Mouse (Mus musculus) hindbrain, embryonic 12.5 days (tissue): ENCODE results near the gene Lhfpl4. TPM values are rescaled to one million over a fixed set of nuclear protein-coding genes. Genes with fewer than 3 reads are reported as not detected.

Experiments
- ATAC-seq: fragments of 200-750 bp; cut with Nextera tagmentation; 2 replicates; pipeline ENCODE4 v1.8.0; 2017; ENCODE audit warnings: moderate TSS enrichment; ENCODE audit not compliant: low FRiP score
- H3K27ac ChIP-seq: fragments of 300-500 bp; sonication (generic); 2 replicates; pipeline ENCODE4 v1.5.1; 2016; ENCODE audit warnings: mild to moderate bottlenecking
- H3K27me3 ChIP-seq: fragments of 300-500 bp; sonication (generic); 2 replicates; pipeline ENCODE4 v1.6.1; 2016; ENCODE audit warnings: mild to moderate bottlenecking
- H3K36me3 ChIP-seq: fragments of 300-500 bp; sonication (generic); 2 replicates; pipeline ENCODE4 v1.6.1; 2016; ENCODE audit warnings: mild to moderate bottlenecking
- H3K4me1 ChIP-seq: fragments of 300-500 bp; sonication (generic); 2 replicates; pipeline ENCODE4 v1.6.1; 2016
- H3K4me2 ChIP-seq: fragments of 300-500 bp; sonication (generic); replicated peaks from 2 replicates; pipeline ENCODE4 v1.6.1; 2016; ENCODE audit warnings: mild to moderate bottlenecking
- H3K4me3 ChIP-seq: fragments of 300-500 bp; sonication (generic); 2 replicates; pipeline ENCODE4 v1.5.1; 2016; ENCODE audit warnings: mild to moderate bottlenecking
- H3K9ac ChIP-seq: fragments of 300-500 bp; sonication (generic); 2 replicates; pipeline ENCODE4 v1.6.1; 2016; ENCODE audit warnings: mild to moderate bottlenecking, moderate library complexity
- H3K9me3 ChIP-seq: fragments of 300-500 bp; sonication (generic); replicated peaks from 2 replicates; pipeline ENCODE4 v1.6.1; 2016; ENCODE audit warnings: mild to moderate bottlenecking
- WGBS: fragments of 180-500 bp; shearing (Covaris S2); methylation state at CpG from one replicate; pipeline ENCODE4 v1.1.7; 2016; 5-methylcytosine and 5-hydroxymethylcytosine counted together
- polyA plus RNA-seq: library from polyadenylated mRNA; unstranded; fragments of >200 nt; fragmentation: Nextera tagmentation; extraction: Ambion mirVana; gene quantifications from 2 replicates; pipeline ENCODE4 v1.2.1, GENCODE M21; 2016

Gene Lhfpl4
- 41.1 and 43.0 TPM in 2 replicates for polyA plus RNA-seq

GRCm38 (mm10) chr6:113194841-113195595, at the start of gene Lhfpl4:
Lhfpl4 (minus strand) TSS chr6:113195384.
- Histone ChIP-seq H3K4me1 (peaks cover 33% of the 10 kb centered on the region), H3K36me3 (no peaks in the 10 kb centered on the region), H3K4me2 (peak within 1 kb of the TSS; percentile 96), H3K27me3 (peaks cover 18% of the 10 kb centered on the region), H3K4me3 (peak within 1 kb of the TSS; percentile 76), H3K9ac (peak within 1 kb of the TSS; percentile 89), H3K27ac (peak within 1 kb of the TSS; percentile 52; the same call in 1 of the 2 replicates), H3K9me3 (no peaks in the 10 kb centered on the region)
- WGBS, result 1% methylated on average over 45 of the region's 66 CpGs
- ATAC-seq, result peak; percentile 86

- Histone ChIP-seq H3K4me1 (peaks cover 15% of the 10 kb centered on the region), H3K9ac (no peak overlapping the region), H3K4me3 (no peak overlapping the region), H3K36me3 (peaks cover 39% of the 10 kb centered on the region), H3K9me3 (no peaks in the 10 kb centered on the region), H3K27me3 (no peaks in the 10 kb centered on the region), H3K27ac (no peak overlapping the region), H3K4me2 (no peak overlapping the region)
- ATAC-seq, result no peak
- WGBS, result 91% methylated on average over 1 of the region's 1 CpGs
Observed at GRCm38 (mm10) chr6:113242753-113243152, 47.6 kb upstream of the Lhfpl4 start.

- no peak for ATAC-seq
Observed at GRCm38 (mm10) chr6:113238442-113238841, 43.3 kb upstream of the Lhfpl4 start.

GRCm38 (mm10) chr6:113237542-113238270, 42.5 kb upstream of the Lhfpl4 start, which contains the start of gene Mtmr14:
Mtmr14 (plus strand) TSS chr6:113237843.
- H3K9me3 ChIP-seq, result no peaks in the 10 kb centered on the region
- WGBS, result under 1% methylated on average over 55 of the region's 55 CpGs
- peaks cover 15% of the 10 kb centered on the region for H3K4me1 ChIP-seq
- H3K36me3 ChIP-seq, result peaks cover 18% of the 10 kb centered on the region
- H3K4me2 ChIP-seq, result peak within 1 kb of the TSS; percentile 91
- peak within 1 kb of the TSS; percentile 93 for H3K4me3 ChIP-seq
- peak; percentile 98 for ATAC-seq
- H3K27ac ChIP-seq, result peak within 1 kb of the TSS; percentile 36; the same call in 1 of the 2 replicates
- no peaks in the 10 kb centered on the region for H3K27me3 ChIP-seq
- H3K9ac ChIP-seq, result peak within 1 kb of the TSS; percentile 86

More at GRCm38 (mm10) chr6:113238442-113238841, 43.3 kb upstream of the Lhfpl4 start:
- Histone ChIP-seq H3K27ac (no peak overlapping the region), H3K4me2 (peak overlapping the region; percentile 91), H3K9ac (peak overlapping the region; percentile 86), H3K4me1 (peaks cover 15% of the 10 kb centered on the region), H3K27me3 (no peaks in the 10 kb centered on the region), H3K9me3 (no peaks in the 10 kb centered on the region), H3K4me3 (peak overlapping the region; percentile 93), H3K36me3 (peaks cover 25% of the 10 kb centered on the region)
- 48% methylated on average over 6 of the region's 6 CpGs for WGBS

GRCm38 (mm10) chr6:113235141-113235540, 40.0 kb upstream of the Lhfpl4 start:
- Histone ChIP-seq H3K27ac (no peak overlapping the region), H3K4me2 (no peak overlapping the region), H3K36me3 (0 out of 2 replicates have a peak, but pooled peaks cover 5% of the 10 kb centered on the region), H3K4me3 (no peak overlapping the region), H3K9me3 (no peaks in the 10 kb centered on the region; the same call in 1 of the 2 replicates), H3K9ac (no peak overlapping the region), H3K4me1 (peaks cover 15% of the 10 kb centered on the region), H3K27me3 (no peaks in the 10 kb centered on the region)
- WGBS, result 78% methylated on average over 5 of the region's 5 CpGs
- ATAC-seq, result no peak

- H3K27me3 ChIP-seq, result no peaks in the 10 kb centered on the region
- H3K27ac ChIP-seq, result no peak overlapping the region
- H3K9ac ChIP-seq, result no peak overlapping the region
- H3K36me3 ChIP-seq, result no peaks in the 10 kb centered on the region
- ATAC-seq, result no peak
- H3K9me3 ChIP-seq, result no peaks in the 10 kb centered on the region; the same call in 1 of the 2 replicates
- H3K4me1 ChIP-seq, result no peaks in the 10 kb centered on the region
- H3K4me3 ChIP-seq, result no peak overlapping the region
- H3K4me2 ChIP-seq, result no peak overlapping the region
Observed at GRCm38 (mm10) chr6:113226705-113227104, 31.5 kb upstream of the Lhfpl4 start.

GRCm38 (mm10) chr6:113225798-113226197, 30.6 kb upstream of the Lhfpl4 start:
- H3K9me3 ChIP-seq, result no peaks in the 10 kb centered on the region; the same call in 1 of the 2 replicates
- H3K4me1 ChIP-seq, result no peaks in the 10 kb centered on the region

GRCm38 (mm10) chr6:113216280-113216679, 21.1 kb upstream of the Lhfpl4 start:
- Histone ChIP-seq H3K4me2 (no peak overlapping the region), H3K9ac (no peak overlapping the region), H3K27me3 (no peaks in the 10 kb centered on the region), H3K9me3 (no peaks in the 10 kb centered on the region), H3K36me3 (no peaks in the 10 kb centered on the region), H3K27ac (no peak overlapping the region), H3K4me1 (no peaks in the 10 kb centered on the region), H3K4me3 (no peak overlapping the region)
- WGBS, result 72% methylated on average over 2 of the region's 2 CpGs
- no peak for ATAC-seq

More at GRCm38 (mm10) chr6:113225798-113226197, 30.6 kb upstream of the Lhfpl4 start:
- Histone ChIP-seq H3K27ac (no peak overlapping the region), H3K9ac (no peak overlapping the region), H3K4me2 (no peak overlapping the region), H3K36me3 (no peaks in the 10 kb centered on the region), H3K27me3 (no peaks in the 10 kb centered on the region), H3K4me3 (no peak overlapping the region)
- 85% methylated on average over 4 of the region's 4 CpGs for WGBS
- no peak for ATAC-seq

GRCm38 (mm10) chr6:113195596-113195992, 410 bp upstream of the Lhfpl4 start:
- ATAC-seq, result peak; percentile 45; the same call in 1 of the 2 replicates
- peak overlapping the region; percentile 96 for H3K4me2 ChIP-seq
- peak overlapping the region; percentile 76 for H3K4me3 ChIP-seq
- H3K36me3 ChIP-seq, result no peaks in the 10 kb centered on the region
- peaks cover 33% of the 10 kb centered on the region for H3K4me1 ChIP-seq
- peak overlapping the region; percentile 89 for H3K9ac ChIP-seq
- WGBS, result 6% methylated on average over 9 of the region's 9 CpGs
- no peaks in the 10 kb centered on the region for H3K9me3 ChIP-seq
- H3K27me3 ChIP-seq, result peaks cover 18% of the 10 kb centered on the region
- peak overlapping the region; percentile 52; the same call in 1 of the 2 replicates for H3K27ac ChIP-seq

- 3% methylated on average over 5 of the region's 5 CpGs for WGBS
- Histone ChIP-seq H3K27me3 (peaks cover 18% of the 10 kb centered on the region), H3K9me3 (no peaks in the 10 kb centered on the region), H3K4me3 (peak overlapping the region; percentile 76), H3K36me3 (no peaks in the 10 kb centered on the region), H3K27ac (peak overlapping the region; percentile 52; the same call in 1 of the 2 replicates), H3K4me1 (peaks cover 33% of the 10 kb centered on the region), H3K9ac (peak overlapping the region; percentile 89), H3K4me2 (peak overlapping the region; percentile 96)
- ATAC-seq, result no peak
Observed at GRCm38 (mm10) chr6:113194517-113194840, 705 bp downstream of the Lhfpl4 start.

- Histone ChIP-seq H3K27me3 (peaks cover 18% of the 10 kb centered on the region), H3K36me3 (no peaks in the 10 kb centered on the region), H3K9ac (peak overlapping the region; percentile 89), H3K4me2 (peak overlapping the region; percentile 96), H3K9me3 (no peaks in the 10 kb centered on the region), H3K4me1 (peaks cover 33% of the 10 kb centered on the region), H3K27ac (0 out of 2 replicates have a peak overlapping the region, but pooled peaks have one; percentile 13), H3K4me3 (peak overlapping the region; percentile 76)
- WGBS, result 4% methylated on average over 46 of the region's 46 CpGs
- peak; percentile 49 for ATAC-seq
Observed at GRCm38 (mm10) chr6:113193765-113194460, 1.3 kb downstream of the Lhfpl4 start.
